27 mouse cellular contexts compared by ENCODE assay signal in genomic region chr12:111419918-111420317, GRCm38 (mm10). TPM values are rescaled to one million over a fixed set of nuclear protein-coding genes. Genes with fewer than 3 reads are reported as not detected.
DNase-seq lines count a peak whose midpoint lies in the region; ATAC-seq and TF ChIP-seq lines count a peak whose summit lies in the region.
"Had no signal": no experiment of that assay in that cellular context is flagged by ENCODE, and none has a peak within 500 bp of the region (broad histone marks: within the 10 kb centered on the region; RNA-seq: fewer than 3 reads in every experiment).

No protein-coding gene starts in this region.

- H3K4me3 ChIP-seq in intestine, postnatal 0 days (ENCODE audit: low read depth, low read length): no peak overlapping the region
- no peak overlapping the region for H3K4me3 ChIP-seq in intestine, embryonic 16.5 days (ENCODE audit: low read length)
- H3K4me3 ChIP-seq in liver, embryonic 15.5 days (replicated peaks): no peak overlapping the region
- H3K4me3 ChIP-seq in forebrain, embryonic 10.5 days: no peak overlapping the region
- H3K4me3 ChIP-seq: embryonic facial prominence, embryonic 10.5 days; erythroblast, embryonic 14.5 days; forebrain, embryonic 12.5 days; heart, embryonic 13.5 days; hindbrain, embryonic 15.5 days had no signal

- peak overlapping the region; percentile 32 for H3K4me2 ChIP-seq in intestine, postnatal 0 days (replicated peaks; ENCODE audit: low read depth)
- H3K4me2 ChIP-seq in intestine, embryonic 16.5 days (ENCODE audit: low read depth, low read length): no peak overlapping the region
- peak overlapping the region; percentile 43 for H3K4me2 ChIP-seq in liver, embryonic 15.5 days
- H3K4me2 ChIP-seq: forebrain, embryonic 12.5 days; heart, embryonic 13.5 days; hindbrain, embryonic 15.5 days had no signal

- no peak overlapping the region for H3K27ac ChIP-seq in intestine, postnatal 0 days (ENCODE audit: low read depth, low read length)
- no peak overlapping the region for H3K27ac ChIP-seq in intestine, embryonic 16.5 days (ENCODE audit: low read length)
- H3K27ac ChIP-seq in liver, embryonic 15.5 days (replicated peaks): 0 out of 2 replicates have a peak overlapping the region, but pooled peaks have one; percentile 14
- no peak overlapping the region for H3K27ac ChIP-seq in forebrain, embryonic 10.5 days
- H3K27ac ChIP-seq: embryonic facial prominence, embryonic 10.5 days; forebrain, embryonic 12.5 days; heart, embryonic 13.5 days; hindbrain, embryonic 15.5 days had no signal

- no peaks in the 10 kb centered on the region; the same call in 1 of the 2 replicates for H3K36me3 ChIP-seq in intestine, postnatal 0 days (ENCODE audit: control insufficient read depth, insufficient read depth)
- no peaks in the 10 kb centered on the region for H3K36me3 ChIP-seq in intestine, embryonic 16.5 days (ENCODE audit: control insufficient read depth, insufficient read depth, low read length)
- H3K36me3 ChIP-seq in liver, embryonic 15.5 days (replicated peaks): 0 out of 2 replicates have a peak, but pooled peaks cover 4% of the 10 kb centered on the region
- no peaks in the 10 kb centered on the region for H3K36me3 ChIP-seq in forebrain, embryonic 10.5 days (replicated peaks)
- H3K36me3 ChIP-seq: embryonic facial prominence, embryonic 10.5 days; forebrain, embryonic 12.5 days; G1E; heart, embryonic 13.5 days; hindbrain, embryonic 15.5 days had no signal

- peaks cover 3% of the 10 kb centered on the region; the same call in 1 of the 2 replicates for H3K4me1 ChIP-seq in intestine, postnatal 0 days (replicated peaks; ENCODE audit: control insufficient read depth, insufficient read depth, low read length)
- peaks cover 24% of the 10 kb centered on the region for H3K4me1 ChIP-seq in intestine, embryonic 16.5 days (ENCODE audit: control insufficient read depth, insufficient read depth, low read length)
- peaks cover 42% of the 10 kb centered on the region for H3K4me1 ChIP-seq in liver, embryonic 15.5 days (replicated peaks)
- peaks cover 43% of the 10 kb centered on the region for H3K4me1 ChIP-seq in forebrain, embryonic 10.5 days

- no peak for ATAC-seq in intestine, postnatal 0 days
- ATAC-seq in intestine, embryonic 16.5 days: no peak
- ATAC-seq in common myeloid progenitor, adult 5-6 weeks (replicated peaks; ENCODE audit: low read depth, poor library complexity, severe bottlenecking): peak; percentile 55
- no peak for ATAC-seq in liver, embryonic 15.5 days (ENCODE audit: insufficient read depth)
- ATAC-seq: CD4-positive, CD25-positive, alpha-beta regulatory T cell, adult 4 months; forebrain, embryonic 16.5 days had no signal

- H3K9ac ChIP-seq in intestine, postnatal 0 days (ENCODE audit: low read depth, low read length): no peak overlapping the region
- H3K9ac ChIP-seq in intestine, embryonic 16.5 days (ENCODE audit: low read depth, low read length): no peak overlapping the region
- no peak overlapping the region for H3K9ac ChIP-seq in liver, embryonic 15.5 days
- H3K9ac ChIP-seq: forebrain, embryonic 12.5 days; heart, embryonic 13.5 days; hindbrain, embryonic 15.5 days had no signal

- H3K9me3 ChIP-seq in intestine, postnatal 0 days (ENCODE audit: control insufficient read depth): no peaks in the 10 kb centered on the region
- H3K9me3 ChIP-seq in intestine, embryonic 16.5 days (ENCODE audit: control insufficient read depth, low read length): no peaks in the 10 kb centered on the region
- H3K9me3 ChIP-seq in liver, embryonic 15.5 days (replicated peaks): no peaks in the 10 kb centered on the region
- no peaks in the 10 kb centered on the region for H3K9me3 ChIP-seq in forebrain, embryonic 10.5 days
- H3K9me3 ChIP-seq: embryonic facial prominence, embryonic 10.5 days; forebrain, embryonic 12.5 days; heart, embryonic 13.5 days; hindbrain, embryonic 15.5 days had no signal

- WGBS in intestine, postnatal 0 days: 81% methylated on average over 5 of the region's 5 CpGs
- 73% methylated on average over 5 of the region's 5 CpGs for WGBS in intestine, embryonic 16.5 days
- WGBS in liver, embryonic 15.5 days (ENCODE audit: insufficient replicate concordance): 19% methylated on average over 5 of the region's 5 CpGs
- WGBS in forebrain, embryonic 10.5 days: 76% methylated on average over 5 of the region's 5 CpGs

- DNase-seq in forebrain, embryonic 10.5 days (ENCODE audit: extremely low spot score, low spot score): no peak
- DNase-seq in urinary bladder, adult 18-20 months (ENCODE audit: low spot score in 2 of 2): no peak
- DNase-seq in lung, adult 18-20 months: no peak
- DNase-seq: adrenal gland, adult 2 months; adrenal gland, postnatal 25 days; B cell, adult 2 months; cerebellum, adult 18-20 months; cerebellum, adult 9-11 months; cerebellum, postnatal 36 days; gastrocnemius, postnatal 14 days; heart, postnatal 36 days had no signal

- H3K27me3 ChIP-seq in intestine, postnatal 0 days (replicated peaks; ENCODE audit: control insufficient read depth, insufficient read depth, low read length): peaks cover 28% of the 10 kb centered on the region
- peaks cover 32% of the 10 kb centered on the region for H3K27me3 ChIP-seq in intestine, embryonic 16.5 days (replicated peaks; ENCODE audit: control insufficient read depth, insufficient read depth, low read length)
- peaks cover 88% of the 10 kb centered on the region for H3K27me3 ChIP-seq in liver, embryonic 15.5 days
- peaks cover 100% of the 10 kb centered on the region for H3K27me3 ChIP-seq in forebrain, embryonic 10.5 days (ENCODE audit: poor library complexity, severe bottlenecking)

- TF ChIP-seq CTCF in intestine, postnatal 0 days (IDR thresholded peaks at IDR 0.05; ENCODE audit: low read depth): no peak

RNA-seq across cellular contexts. Expression of gene Exoc3l4, which starts 3.1 kb away (rescaled TPM):
- 163 and 172 TPM in 2 replicates for polyA plus RNA-seq in intestine, postnatal 0 days (2015; fragmentation: Nextera tagmentation; extraction: Ambion mirVana)
- 20.4 and 29.1 TPM in 2 replicates for polyA plus RNA-seq in intestine, embryonic 16.5 days (2015; fragmentation: Nextera tagmentation; extraction: Ambion mirVana)
- total RNA-seq in common myeloid progenitor, adult 5-6 weeks (2017): 0.32 TPM in 1 of 2 replicates, not detected in the other
- 22.5 and 23.5 TPM in 2 replicates for polyA plus RNA-seq in liver, embryonic 15.5 days (2015; fragmentation: Nextera tagmentation; extraction: Ambion mirVana)
- polyA plus RNA-seq in forebrain, embryonic 10.5 days (2016; fragmentation: Nextera tagmentation; extraction: Ambion mirVana): 5.2 and 5.6 TPM in 2 replicates
- polyA plus RNA-seq: CD4-positive, CD25-positive, alpha-beta regulatory T cell, adult 4 months; G1E had no signal

RNA-seq across cellular contexts. Expression of gene Lbhd2, which starts 13.3 kb away (rescaled TPM):
- polyA plus RNA-seq in intestine, postnatal 0 days (2015; fragmentation: Nextera tagmentation; extraction: Ambion mirVana): 2.2 and 2.8 TPM in 2 replicates
- polyA plus RNA-seq in intestine, embryonic 16.5 days (2015; fragmentation: Nextera tagmentation; extraction: Ambion mirVana): 1.2 TPM in 2 replicates
- total RNA-seq in common myeloid progenitor, adult 5-6 weeks (2017): not detected in 2 replicates
- polyA plus RNA-seq in liver, embryonic 15.5 days (2015; fragmentation: Nextera tagmentation; extraction: Ambion mirVana): not detected in 2 replicates
- 0.25 TPM in 1 of 2 replicates, not detected in the other for polyA plus RNA-seq in forebrain, embryonic 10.5 days (2016; fragmentation: Nextera tagmentation; extraction: Ambion mirVana)
- total RNA-seq: G1E; gastrocnemius, adult 18-20 months; gastrocnemius, postnatal 14 days; heart, postnatal 36 days had no signal
- polyA plus RNA-seq: CD4-positive, CD25-positive, alpha-beta regulatory T cell, adult 4 months; embryonic facial prominence, embryonic 10.5 days; erythroblast, embryonic 14.5 days; G1E; gonadal fat pad, adult 2 months; heart, postnatal 0 days; hindbrain, embryonic 11.5 days had no signal

RNA-seq across cellular contexts. Expression of gene Tnfaip2, which starts 22.4 kb away (rescaled TPM):
- polyA plus RNA-seq in intestine, postnatal 0 days (2015; fragmentation: Nextera tagmentation; extraction: Ambion mirVana): 10.5 and 10.8 TPM in 2 replicates
- 2.7 and 3.5 TPM in 2 replicates for polyA plus RNA-seq in intestine, embryonic 16.5 days (2015; fragmentation: Nextera tagmentation; extraction: Ambion mirVana)
- 60.2 and 79.0 TPM in 2 replicates for total RNA-seq in common myeloid progenitor, adult 5-6 weeks (2017)
- 70.3 and 79.5 TPM in 2 replicates for polyA plus RNA-seq in liver, embryonic 15.5 days (2015; fragmentation: Nextera tagmentation; extraction: Ambion mirVana)
- 2.1 and 4.4 TPM in 2 replicates for polyA plus RNA-seq in forebrain, embryonic 10.5 days (2016; fragmentation: Nextera tagmentation; extraction: Ambion mirVana)
- polyA plus RNA-seq: CD4-positive, CD25-positive, alpha-beta regulatory T cell, adult 4 months had no signal

RNA-seq across cellular contexts. Expression of gene Cdc42bpb, which starts 42.4 kb away (rescaled TPM):
- 26.4 and 27.2 TPM in 2 replicates for polyA plus RNA-seq in intestine, postnatal 0 days (2015; fragmentation: Nextera tagmentation; extraction: Ambion mirVana)
- polyA plus RNA-seq in intestine, embryonic 16.5 days (2015; fragmentation: Nextera tagmentation; extraction: Ambion mirVana): 30.1 and 32.5 TPM in 2 replicates
- total RNA-seq in common myeloid progenitor, adult 5-6 weeks (2017): 2.0 and 2.4 TPM in 2 replicates
- polyA plus RNA-seq in liver, embryonic 15.5 days (2015; fragmentation: Nextera tagmentation; extraction: Ambion mirVana): 6.6 and 9.4 TPM in 2 replicates
- polyA plus RNA-seq in forebrain, embryonic 10.5 days (2016; fragmentation: Nextera tagmentation; extraction: Ambion mirVana): 30.1 and 30.3 TPM in 2 replicates
- total RNA-seq: G1E had no signal
- polyA plus RNA-seq: G1E had no signal
